Mouse (Mus musculus): Measurements from ENCODE around the gene Lrrc8b.

The Lrrc8b gene

DNA sequence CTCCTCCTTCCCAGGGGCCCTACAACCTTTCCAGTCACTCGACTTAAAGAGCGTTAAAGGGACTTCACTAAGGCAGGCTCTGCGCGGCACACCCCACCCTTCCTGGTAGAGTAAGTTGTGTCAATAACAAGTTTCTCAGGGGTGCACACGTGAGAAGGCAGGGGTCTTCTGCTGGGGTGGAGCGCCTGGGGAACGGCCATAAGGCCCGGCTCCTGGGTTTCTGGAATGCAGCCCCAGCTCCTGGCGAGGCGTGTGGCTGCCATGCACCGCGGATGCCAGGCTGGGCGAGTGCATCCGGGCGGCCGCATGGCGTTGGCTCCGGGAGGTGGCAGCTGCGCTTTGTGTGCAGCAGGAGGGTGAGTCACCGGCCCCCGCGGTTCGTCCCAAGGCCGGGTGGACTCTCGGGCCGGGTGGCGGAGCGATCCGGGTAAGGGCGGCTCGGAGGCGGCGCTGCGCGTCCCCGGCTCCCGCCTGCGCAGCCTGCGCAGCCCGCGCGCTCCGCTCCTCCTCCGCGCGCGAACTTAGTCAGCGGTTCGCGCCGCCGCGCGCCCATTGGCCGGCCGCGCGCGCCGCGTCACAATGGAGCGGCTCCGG, at the start of gene Lrrc8b:
TSS of gene Lrrc8b (plus strand) at position 578 of the 594 bp plus-strand sequence.
- DNase-seq (ENCODE audit: low read depth in 1 of 2, low spot score in 2 of 2), result peak; percentile 52 to 84

DNA sequence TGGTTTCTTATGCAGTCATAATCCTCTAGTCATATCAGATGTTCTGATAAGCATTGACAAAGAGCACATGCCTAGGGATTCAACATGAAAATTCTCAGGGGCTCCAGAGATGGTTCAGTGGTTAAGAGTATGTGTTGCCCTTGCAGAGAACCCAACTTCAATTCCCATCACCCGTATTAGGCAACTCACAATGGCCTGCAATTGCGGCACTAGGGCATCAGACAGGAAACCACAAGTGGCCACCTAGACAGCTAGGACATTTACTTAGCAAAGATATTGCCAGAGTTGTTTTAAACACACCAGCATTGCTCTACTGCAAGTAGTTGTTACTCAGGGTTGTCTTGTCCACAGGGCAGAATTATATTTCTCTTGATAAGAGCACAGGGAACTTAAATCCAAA, 34.1 kb upstream of the Lrrc8b start:
- DNase-seq (ENCODE audit: low read depth in 1 of 2, low spot score in 2 of 2), result no peak

DNA sequence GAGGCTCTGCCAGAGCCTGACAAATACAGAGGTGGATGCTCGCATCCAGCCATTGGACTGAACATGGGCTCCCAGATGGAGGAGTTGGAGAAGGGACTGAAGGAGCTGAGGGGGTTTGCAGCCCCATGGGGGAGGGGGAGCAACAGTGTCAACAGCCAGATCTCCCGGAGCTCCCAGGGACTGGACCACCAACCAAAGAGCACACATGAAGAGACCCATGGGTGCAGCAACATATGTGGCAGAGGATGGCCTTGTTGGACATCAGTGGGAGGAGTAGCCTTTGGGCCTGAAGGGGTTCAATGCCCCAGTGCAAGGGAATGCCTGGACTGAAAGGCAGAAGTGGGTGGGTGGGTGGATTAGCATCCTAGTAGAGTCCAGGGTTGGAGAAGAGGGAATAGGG, 25.2 kb upstream of the Lrrc8b start:
- no peak for DNase-seq (ENCODE audit: low read depth in 1 of 2, low spot score in 2 of 2)

DNA sequence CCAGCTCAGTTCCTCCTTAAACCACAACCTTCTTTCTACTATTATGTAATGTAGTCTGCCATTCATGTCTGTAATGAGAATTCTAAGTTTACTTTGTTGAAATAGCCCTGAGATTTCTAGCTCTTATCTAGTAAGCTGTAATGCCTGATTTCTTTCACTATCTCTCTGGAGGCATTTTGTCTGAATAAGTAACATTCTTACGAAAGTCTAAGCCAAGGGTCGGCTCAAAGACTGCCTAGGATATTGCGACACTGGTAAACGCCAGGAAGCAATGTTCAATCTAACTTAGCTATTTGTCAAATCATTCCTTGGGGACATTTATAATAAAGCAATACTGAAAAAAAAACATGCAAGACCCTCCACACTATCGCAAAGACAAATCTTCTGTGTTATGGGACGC, 21.8 kb upstream of the Lrrc8b start:
- no peak for DNase-seq (ENCODE audit: low read depth in 1 of 2, low spot score in 2 of 2)

DNA sequence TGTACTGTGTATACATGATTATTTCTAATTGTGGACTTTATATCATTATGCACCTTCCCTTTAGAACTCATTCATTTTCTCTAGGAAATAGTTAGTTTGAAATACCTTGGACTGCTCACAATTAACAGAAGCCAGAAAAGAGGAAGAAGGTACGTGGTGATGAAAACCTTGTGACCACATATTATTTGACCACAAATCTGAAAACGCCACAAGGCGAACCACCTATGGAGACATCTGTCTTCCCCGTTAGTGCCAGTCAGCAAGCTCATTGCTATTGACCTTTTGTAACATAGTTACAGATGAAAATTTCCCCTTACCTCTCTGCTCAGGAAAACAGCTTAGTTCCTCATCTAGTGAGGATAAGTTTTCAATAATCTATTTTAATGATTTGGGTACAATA, 20.4 kb upstream of the Lrrc8b start:
- DNase-seq (ENCODE audit: low read depth in 1 of 2, low spot score in 2 of 2), result no peak

DNA sequence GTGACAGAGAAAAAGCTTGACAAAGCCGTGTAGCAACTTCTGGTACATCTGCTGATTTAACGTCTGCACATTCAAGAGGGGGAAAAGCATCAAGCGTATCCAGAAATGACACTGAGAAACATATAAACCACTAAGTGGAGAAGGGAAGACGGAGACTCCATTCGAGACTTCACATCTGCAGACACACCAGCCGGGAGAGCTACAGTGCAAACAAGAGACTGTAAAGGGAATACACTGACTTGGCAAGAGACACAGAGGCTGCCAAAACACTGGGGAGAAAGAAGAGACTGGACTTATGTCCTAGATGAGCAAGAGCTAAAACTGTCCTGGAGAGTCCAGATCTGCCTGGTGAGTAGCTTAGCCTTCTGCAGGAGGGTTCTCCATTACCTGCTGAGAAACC, 16.6 kb upstream of the Lrrc8b start:
- no peak for DNase-seq (ENCODE audit: low read depth in 1 of 2, low spot score in 2 of 2)

DNA sequence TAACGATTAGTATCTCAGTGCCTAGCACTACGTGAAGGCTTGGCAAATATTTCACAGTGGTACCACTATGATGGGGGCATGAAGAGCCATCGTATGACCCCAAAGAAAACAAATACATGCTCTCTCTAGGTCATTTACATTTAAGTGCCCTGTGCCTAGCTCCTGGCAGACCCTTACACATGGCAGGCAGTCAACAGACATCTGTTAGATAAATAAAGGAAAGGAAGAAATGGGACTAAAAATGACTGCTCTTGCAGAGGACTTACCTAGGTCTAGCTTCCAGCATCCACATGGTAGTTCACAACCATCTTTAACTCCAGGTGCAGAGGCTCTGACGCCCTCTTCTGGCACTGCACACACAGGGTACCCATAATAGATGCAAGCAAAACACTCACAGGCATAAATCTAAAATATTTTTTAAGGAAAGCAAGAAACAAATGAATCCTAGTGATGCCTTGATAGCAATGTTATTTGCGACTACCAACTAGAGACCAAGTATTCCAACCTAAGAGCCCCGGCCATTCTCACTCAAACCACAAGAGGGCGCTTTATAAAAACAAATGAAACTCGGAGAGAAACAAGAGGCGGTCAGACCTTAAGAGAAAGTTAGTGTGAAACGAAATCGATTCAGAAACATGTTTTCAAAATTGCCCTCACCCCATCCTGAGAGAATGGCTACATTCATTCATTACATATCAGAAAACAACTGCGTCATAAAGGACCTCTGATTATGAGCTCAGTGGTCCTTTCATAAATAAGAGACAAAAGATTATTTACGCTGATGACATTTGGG, 15.7 kb upstream of the Lrrc8b start:
- DNase-seq (ENCODE audit: low read depth in 1 of 2, low spot score in 2 of 2), result no peak

DNA sequence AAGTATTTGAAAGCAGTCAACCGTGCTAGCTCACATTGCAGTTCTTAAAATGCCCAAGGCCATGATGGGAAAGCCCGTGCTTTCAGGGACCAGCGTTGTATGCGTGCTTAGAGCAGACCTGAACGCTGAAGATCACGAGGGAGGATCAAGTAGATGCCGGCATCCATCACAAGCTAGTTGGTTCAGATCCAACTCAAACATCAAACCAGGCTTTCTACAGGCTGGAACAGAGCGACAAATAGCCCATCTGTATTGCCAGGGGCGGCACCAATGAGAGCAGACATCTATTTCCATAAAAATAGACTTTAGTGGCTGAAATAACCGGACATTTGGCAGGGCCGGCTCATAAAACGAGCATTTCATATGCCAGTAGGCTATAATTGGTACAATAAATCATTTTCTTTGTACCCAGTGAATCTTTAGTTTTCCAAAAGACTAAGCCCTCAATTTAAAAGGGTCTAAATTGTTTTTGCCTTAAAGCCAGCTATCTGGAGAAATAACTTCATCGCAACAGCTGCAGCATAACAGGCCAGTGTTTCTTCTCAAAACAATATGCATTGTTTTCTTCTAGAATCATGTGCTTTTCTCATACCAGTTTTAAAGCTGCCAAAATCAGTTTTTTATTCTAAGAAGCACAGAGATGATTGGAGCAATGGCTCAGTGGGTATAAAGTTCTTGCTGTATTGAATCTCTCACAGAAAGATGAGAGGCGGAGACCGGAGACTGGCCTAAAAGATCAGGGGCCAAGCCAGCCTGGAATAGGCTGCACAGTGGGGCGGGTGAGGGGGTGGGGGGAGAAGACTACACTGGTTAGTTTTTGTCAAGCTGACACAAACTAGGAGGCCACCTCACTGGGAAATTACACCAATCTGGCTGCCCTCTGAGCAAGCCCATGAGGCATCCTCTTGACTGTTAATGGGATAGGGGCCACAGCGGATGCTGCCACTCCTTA, 14.9 kb upstream of the Lrrc8b start:
- DNase-seq (ENCODE audit: low read depth in 1 of 2, low spot score in 2 of 2), result no peak

DNA sequence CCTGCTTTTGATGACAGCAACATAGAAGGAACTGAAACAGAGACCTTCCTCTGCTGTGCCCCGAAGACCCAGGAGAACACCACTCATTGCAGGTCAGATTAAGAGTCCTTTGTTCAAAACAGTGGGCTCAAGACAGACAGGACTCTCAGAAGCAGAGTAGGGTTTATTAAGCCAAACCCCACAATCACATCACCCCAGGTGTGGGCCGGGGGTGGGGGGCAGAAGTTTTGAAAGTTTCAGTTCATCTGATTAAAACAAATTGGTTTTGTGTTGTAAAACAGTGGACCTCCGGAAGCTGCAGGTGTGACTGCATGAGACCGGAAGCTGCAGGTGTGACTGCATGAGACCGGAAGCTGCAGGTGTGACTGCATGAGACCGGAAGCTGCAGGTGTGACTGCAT, 14.0 kb upstream of the Lrrc8b start:
- DNase-seq (ENCODE audit: low read depth in 1 of 2, low spot score in 2 of 2), result no peak

DNA sequence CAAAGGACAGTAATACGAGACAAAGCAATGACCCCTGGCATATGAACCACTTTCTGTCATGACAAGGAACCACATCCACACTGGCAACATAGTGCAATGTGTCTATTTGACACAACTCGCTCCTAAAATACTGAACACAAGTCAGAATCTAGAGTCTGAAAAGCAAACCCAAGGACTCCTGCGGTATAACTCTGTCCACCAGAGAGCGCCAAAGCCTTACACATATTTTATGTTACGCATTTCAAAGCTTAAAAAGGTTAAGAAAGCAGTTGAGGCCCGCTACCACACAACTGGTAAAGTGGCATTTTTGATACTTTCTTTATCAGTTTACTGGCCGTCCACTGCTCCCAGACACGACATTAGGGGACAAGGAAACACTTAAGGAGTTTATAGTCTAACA, 10.6 kb upstream of the Lrrc8b start:
- DNase-seq (ENCODE audit: low read depth in 1 of 2, low spot score in 2 of 2), result peak in 1 of 2 experiments; percentile 61

DNA sequence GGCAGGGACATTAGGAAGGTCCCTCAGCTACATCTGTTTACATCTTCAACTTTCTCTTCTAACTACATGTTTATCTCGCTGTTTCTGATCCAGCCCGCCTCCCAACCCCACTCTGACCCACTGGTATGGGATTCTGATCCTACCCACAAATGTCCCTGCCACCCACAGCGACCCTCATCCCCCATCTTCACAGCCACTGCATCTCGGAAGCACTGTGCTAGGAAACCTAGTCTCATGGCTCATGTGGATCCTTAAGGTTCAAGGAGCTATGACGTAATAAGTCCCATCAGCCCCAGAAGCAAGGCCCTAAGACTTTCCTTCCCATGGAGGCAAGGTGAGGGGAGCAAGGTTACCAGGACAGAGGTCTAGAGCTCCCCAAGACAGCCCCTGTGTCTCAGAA, 7.9 kb upstream of the Lrrc8b start:
- DNase-seq (ENCODE audit: low read depth in 1 of 2, low spot score in 2 of 2), result no peak

DNA sequence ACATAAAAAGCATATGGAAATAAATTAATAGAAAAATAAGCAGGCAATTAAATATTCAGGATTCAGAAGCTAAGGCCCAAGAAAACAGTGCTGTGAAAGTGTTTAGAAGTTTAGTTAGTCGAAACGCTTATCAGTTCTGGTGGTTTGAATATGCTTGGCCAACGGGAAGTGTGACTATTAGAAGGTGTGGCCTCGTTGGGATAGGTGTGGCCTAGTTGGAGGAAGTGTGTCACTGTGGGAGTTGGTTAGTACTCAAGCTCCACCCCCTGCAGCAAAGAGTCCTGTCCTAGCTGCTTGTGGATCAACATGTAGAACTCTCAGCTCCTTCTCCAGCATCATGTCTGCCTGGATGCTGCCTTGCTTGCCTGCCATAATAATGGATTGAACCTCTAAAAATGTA, 6.5 kb upstream of the Lrrc8b start:
- DNase-seq (ENCODE audit: low read depth in 1 of 2, low spot score in 2 of 2), result peak; percentile 41 to 67

DNA sequence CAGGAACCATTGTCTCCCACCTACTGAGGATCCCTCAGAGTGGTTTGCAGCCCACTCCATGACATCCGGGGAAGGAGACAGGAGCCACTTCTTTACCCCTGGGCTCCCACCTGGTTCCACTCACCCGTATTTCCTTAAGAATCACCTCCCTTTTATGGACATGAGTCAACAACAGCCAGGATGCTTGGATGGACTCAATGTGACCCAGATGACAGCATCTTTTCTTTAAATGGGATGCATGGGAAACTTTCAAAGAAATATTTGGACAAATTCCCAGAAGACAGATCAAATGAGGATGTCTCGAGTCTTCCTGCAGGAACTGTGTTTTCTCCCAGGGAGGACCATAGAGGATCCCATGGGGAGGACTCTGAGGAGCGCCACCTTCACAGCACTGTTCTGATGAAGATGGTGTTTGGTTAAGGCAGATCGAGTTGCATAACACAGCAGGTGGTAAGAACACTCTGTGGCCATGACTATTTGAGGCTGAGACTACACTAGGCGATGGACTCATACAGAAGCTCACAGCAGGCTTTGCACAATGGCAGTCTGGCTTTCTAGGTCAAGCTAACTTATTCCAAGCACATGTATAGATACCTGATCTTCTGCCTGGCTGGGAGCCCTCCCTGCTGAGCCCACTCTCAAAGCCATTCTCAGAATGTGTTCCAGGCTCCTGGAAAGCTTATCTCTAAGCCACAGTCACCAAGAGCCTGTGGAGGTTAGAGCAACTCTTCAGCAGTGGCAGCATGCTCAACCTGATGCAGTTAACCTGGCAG, 4.9 kb upstream of the Lrrc8b start:
- no peak for DNase-seq (ENCODE audit: low read depth in 1 of 2, low spot score in 2 of 2)

DNA sequence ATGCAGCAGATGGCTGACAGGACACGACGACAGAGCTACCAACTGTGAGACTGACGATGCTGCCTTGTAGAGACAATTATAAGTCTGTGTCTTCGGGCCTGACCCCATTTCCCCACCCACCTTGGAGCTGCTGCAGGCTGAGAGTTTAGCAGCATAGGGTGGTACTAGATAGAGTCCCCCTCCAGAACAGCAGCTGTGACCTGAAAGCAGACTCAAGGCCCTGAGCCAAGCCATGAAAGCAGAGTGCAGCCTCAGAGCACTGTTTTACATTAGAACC, 4.3 kb upstream of the Lrrc8b start:
- no peak for DNase-seq (ENCODE audit: low read depth in 1 of 2, low spot score in 2 of 2)

DNA sequence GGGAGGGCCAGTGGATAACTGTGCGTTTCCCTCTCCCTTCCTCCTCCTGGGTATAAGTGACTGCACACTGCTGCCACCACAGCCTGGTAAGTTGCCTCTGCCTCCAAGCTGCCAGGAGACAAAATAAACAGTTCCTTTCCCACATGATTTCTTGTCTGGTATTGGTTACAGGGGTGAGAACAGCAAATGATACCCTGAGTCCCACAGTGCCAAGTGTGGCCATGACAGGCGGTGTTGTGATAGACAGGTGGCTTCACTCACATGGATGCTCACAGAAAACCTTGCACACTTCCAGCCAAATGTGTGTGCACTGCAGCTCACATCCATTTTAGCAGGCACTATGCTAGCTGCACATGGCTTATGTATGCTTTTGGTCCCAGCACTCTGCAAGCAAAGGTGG, 3.8 kb upstream of the Lrrc8b start:
- DNase-seq (ENCODE audit: low read depth in 1 of 2, low spot score in 2 of 2), result no peak

DNA sequence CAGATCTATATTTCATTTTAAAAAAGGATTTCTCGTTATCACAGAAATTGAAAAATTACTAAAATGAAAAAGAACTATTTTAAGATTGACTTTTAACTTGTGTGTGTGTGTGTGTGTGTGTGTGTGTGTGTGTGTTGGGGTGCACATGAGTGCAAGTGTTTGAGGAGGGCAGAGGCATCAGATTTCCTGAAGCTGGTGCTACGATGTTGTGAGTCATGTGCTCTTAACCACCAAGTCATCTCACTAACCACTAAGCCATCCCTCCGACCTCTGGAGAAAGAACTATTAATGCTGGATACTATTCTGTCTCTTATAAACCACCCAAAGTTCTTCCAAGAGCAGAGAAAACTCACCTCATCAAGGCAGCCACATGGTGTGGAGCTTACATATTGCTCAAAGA, 2.9 kb upstream of the Lrrc8b start:
- DNase-seq (ENCODE audit: low read depth in 1 of 2, low spot score in 2 of 2), result no peak

DNA sequence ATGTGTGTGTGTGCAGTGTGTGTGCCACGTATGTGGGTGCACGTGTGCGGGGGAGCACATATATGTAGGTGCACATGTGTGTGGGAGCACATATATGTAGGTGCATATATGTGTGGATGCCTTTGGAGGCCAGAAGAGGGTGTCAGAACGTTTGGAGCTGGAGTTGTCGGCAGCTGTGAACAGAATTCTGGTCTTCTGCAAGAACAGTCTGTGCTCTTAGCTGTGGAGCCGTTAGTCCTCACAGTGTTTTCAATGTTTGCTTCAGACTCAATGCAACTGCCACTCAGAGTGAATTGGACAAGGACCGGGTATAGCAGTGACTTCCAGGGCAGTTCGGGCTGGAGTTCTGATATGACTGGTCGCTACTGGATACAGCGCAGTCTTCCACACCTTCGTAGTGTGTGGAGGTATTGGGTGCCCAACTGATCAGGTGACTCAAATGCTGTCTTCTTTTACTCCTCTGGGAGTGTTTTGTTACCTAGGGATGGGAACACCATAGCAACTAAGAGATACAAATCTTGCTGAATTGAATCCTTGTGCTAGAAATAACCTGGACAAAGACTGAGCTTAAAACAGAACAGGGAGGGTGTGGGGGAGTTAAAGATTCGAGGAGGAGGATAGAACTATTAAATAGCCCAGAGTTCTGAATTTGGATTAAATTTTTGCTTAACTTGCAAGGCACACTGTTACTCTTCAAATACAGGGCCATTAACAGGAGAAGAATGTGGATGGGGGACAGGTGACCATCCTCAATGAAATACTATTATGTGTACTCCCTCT, 1.0 kb upstream of the Lrrc8b start:
- no peak for DNase-seq (ENCODE audit: low read depth in 1 of 2, low spot score in 2 of 2)

DNA sequence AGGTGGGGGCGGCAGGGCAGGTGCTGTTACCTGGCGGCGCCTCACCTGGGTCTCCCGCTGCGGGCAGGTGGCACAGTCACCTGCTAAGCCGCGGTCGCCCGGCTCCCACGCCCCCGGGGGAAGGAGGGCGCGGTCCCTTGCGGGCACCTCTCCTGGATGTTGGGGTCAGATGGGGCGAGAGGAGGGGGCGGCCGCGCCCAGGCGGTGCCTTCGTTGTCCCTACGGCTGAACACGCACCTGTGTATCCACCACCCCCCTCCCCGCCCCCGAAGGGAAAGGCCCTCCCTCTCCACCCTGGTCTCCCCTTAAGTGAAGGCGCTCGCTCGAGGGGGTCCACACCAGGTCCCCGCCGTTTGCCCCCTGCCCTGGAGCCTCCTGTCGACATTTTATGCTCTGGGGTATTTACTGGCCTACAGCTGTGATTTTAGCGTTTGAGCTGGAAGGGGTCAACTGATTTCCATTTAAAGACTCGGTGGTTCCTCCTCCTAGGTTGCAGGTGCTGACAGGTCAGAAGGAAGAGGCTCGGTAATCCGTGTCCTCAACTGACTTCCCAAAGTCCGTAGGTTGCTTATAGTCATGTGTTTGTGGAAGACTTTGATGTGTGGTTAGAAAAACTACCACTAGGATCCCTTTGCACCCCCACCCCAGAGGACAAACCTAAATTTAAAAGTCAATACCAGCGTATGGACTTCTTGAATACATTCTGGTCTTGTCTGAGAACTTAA, 538 bp downstream of the Lrrc8b start:
- no peak for DNase-seq (ENCODE audit: low read depth in 1 of 2, low spot score in 2 of 2)

DNA sequence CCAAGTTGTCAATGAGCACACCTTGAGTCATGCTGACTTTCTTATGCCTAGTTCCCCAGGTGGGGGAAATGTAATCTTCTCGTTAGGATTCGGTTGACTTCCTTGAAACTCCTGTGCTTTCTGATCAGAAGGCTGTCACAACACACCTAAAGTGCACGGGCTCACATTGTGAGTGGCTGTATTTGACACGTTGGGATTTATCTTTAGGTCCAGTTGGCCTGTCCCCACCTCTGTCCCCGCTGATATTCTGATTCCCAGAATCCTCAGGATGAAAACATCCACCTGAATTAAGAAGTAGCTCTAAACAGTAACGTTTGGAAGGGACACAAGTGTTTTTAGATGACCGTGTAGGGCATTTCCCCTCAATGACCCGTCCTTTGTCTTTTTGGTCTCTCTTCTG, 1.6 kb downstream of the Lrrc8b start:
- no peak for DNase-seq (ENCODE audit: low read depth in 1 of 2, low spot score in 2 of 2)

DNA sequence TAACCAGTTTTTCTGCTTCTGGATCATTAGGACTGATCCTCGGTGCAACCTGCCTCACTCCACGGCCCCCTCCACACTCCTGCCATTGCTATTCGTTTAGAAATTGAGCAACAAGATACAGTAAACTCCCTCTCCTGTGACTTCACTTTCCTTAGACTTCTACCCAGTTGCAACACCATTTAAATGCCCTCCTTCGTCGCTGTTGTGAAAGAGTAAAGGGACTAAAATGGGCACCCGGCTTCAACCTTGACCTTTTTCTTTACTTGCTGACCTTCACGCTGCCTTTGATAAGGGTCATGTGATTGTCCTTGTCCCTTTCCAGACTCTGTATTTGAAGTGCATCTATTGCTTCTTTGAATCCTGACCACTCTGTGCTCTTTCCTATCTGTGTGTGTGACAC, 2.8 kb downstream of the Lrrc8b start:
- peak in 1 of 2 experiments; percentile 25 for DNase-seq (ENCODE audit: low read depth in 1 of 2, low spot score in 2 of 2)
